Mouse (Mus musculus) left cerebral cortex, adult 9 months (tissue): Measurements from ENCODE around the gene Ankrd49.

Experiments used
- DNase-seq, 2 experiments: peaks; one replicate each; pipeline ENCODE4 v3.0.0; 2022; ENCODE audit warnings: low spot score in 2 of 2

The Ankrd49 gene

DNA sequence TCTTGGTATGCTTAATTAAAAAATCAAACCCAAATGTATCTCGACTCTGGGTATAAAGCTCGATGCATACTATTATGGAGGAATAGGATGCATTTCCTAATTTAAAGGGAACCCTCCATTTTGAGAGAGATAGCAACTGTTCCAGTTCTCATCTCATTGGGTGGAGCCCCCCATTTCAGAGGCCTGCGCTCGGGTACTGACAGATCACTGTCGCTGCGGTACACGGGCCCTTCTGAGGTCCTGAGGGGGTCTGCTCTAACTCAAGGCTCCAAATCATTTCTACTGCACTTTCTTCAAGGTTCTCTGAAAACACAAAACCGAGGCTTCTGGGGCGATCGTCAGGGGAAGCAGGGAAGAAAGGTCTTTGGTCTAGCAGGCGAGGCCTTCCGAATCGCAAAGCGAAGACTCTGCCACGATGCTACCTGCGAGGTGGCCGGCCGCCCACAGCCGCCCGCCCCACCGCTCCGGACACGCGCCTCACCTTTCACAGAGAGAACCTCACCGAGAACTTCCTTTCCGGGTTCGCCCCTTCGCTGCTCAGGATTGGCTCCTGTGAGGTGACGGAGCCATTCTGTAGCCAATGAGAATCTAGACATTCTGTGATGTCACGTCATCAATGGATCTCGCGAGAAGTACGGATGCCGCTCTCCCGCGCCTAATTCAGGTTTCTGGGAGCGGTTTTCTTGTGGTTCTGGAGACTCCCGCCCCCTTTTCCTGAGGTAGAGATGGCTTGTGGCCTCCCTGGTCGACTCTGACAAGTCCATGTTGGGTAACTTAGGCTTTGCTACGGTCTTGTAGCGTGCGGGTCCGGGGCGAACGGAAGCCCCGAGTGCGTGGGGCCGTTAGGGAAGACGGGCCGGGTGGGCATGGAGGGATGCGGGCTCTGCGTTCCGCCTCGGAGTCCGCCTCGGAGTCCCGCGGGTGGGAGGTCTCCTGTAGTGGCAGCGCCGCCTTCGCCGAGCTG is at the start of gene Ankrd49, which contains the start of gene Mre11a:
Ankrd49 (minus strand) TSS at position 818 of the 964 bp plus-strand sequence.
Mre11a (plus strand) TSS at position 616 of the 964 bp plus-strand sequence.
- DNase-seq = peak; percentile 85 to 96

DNA sequence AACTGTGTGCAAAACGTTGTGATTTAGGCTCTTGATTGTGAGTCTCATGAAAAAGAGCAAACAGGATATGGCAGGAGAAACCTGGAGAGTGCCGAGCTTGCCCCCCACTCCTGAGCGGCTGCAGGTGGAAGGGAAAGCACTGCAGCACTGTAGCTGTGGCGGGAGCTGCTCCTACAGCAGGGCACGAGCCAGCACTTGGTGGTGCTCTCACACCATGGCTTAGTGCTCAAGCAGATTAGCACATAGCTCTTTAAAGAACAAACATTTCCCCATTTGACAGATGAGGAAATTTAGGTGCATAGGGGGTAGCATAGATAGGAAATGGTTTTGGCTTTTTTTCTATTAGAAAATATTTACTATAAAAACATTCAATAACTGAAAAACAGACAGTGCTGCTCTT is 47.4 kb upstream of the Ankrd49 start:
- DNase-seq = no peak

DNA sequence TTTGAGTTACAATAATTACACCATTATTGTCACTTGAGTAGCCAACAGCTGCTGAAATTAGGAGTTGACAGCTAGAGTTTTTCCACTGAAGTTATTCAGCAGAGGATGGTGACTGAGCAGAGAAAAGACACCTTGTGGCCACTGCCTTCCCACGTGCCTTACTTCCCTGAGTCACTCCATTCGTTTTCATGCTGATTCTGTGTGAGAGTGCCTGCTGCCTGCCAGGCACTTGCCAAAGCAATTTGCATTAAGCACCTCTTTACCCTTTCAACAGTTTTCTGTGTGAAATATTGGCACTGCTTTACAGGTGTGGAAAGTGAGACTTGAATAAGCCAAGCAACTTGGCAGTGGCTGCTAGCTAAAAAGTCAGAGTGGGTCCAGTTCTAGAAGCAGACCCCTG is 43.2 kb upstream of the Ankrd49 start:
- DNase-seq = no peak

DNA sequence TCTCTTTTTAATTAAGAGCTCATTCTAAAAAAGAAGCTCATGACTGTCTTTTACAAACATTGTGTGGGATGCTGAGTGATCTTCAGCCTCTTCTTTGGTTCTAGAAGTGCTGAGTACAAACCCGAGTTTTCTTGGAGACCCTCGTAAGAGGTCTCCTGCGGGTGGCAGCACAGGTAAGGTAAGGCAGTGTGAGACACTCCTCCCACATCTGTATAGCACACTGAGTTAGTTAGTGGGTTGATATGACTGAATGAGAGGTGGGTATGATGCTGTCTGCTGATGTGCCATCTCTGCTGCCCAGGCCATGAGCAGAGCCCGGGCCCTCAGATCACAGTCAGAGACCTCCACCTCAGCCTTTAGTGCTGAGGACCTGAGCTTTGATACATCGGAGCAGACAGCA is 40.2 kb upstream of the Ankrd49 start:
- DNase-seq = no peak

DNA sequence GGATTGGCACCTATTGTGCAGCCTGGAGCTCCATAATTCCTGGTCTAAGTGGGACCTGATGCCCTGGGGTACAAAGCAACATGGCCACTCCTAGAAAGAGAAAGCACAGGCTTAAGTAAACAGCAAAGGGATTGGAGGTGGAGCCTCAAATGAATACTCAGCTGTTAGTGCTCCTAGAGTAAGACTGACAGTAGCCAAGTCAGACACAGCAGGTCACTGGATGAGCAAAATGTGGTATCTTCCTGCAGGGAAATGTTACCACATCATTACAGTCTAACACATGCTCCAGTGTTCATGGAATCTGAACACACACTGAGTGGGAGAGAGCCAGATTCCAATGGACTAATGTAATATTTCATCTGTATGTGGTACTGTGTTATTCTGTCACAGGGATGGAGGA is 36.7 kb upstream of the Ankrd49 start:
- DNase-seq = no peak

DNA sequence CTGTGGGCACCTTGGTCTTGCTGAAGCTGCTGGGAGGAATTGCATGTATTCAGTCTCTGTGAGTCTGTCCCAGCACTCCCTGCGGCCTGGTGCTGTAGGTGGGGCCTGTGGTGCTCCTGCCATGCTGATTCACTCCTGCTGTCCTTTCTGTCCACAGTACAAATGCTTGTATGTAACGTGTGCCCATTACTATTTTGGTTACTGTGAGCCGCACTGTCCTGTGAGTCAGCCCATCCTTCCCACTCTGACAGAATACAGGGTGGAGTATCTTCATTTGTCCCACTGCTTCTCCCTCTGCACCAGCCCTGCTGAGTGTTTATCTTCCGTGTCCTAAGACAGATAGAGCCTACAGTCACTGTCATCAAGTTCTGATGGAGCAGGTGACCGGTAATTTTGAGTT is 25.5 kb upstream of the Ankrd49 start:
- peak; percentile 20 to 55 for DNase-seq

DNA sequence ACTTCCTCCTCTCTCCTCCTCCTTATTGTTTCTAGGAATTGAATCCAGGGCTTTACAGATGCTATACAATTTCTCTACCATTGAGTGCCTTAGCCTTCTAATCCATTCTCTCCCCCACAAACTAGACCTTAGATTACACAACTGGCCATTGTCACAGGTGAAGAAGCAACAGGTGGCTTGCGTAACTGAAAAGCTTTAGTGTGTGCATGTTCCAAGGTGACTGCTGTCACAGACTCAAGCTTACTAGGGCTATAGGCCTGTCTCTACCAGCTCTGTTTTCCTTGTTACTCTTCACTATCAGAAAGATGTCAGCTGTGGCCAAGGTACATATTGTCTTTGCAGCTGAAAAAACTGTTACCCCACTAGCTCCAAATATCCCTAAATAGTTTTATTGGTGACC is 22.1 kb upstream of the Ankrd49 start:
- DNase-seq = no peak

DNA sequence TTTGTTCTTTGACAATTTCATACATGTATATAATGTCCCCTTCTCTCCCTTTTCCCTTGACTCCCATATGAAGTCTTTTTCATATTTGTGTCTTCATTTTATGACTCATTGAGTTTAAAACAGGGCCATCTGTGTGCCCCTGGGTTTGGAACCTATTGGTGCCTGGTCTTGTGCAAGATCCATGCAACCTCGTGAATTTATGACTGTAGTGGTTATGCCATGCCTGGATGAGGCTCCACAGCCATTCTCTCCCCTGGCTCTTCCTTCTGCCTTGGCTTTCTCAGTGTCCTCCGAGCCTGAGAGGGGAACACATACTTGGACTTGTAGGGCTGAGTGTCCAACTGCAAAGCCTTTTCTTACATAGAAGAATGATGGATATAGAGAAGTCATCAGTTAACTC is 21.1 kb upstream of the Ankrd49 start:
- no peak for DNase-seq

DNA sequence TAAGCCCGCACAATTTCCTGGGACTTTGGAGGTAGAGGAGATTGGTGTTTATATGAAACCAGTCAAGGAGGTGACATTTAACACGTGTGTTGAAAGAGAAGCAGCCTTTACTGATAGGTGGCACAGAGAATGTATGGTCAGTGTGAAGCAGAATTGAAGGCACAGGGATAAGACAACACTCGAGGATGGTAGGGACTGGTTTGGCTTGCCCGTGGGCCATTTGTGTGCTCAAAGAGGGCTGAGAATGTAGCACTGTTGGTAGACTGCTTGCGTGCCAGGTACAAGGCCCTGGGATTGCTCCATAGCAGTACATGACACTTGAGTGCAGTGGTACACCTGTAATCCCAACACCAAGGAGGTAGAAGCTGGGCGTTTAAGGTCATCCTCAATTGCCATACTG is 2.7 kb upstream of the Ankrd49 start:
- DNase-seq = no peak

DNA sequence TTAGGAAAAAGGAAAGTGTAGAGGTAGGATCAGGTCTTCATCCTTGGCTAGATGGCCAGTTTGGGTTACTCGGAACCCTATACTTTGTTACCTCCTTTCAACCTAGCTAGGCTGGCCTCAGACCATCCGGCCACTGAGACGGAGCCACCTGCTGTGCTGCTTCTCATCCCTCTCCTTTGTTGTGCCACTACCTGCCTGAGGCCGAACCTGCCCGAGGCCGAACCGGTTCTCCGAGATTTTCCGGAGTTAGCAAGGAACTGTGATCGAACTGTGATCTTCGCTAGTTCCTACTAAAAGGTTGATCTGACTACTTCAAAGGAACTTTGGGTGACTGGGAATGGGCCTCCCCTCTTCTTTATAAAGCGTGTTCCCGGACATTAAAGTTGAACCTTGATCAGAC is 6.3 kb downstream of the Ankrd49 start:
- no peak for DNase-seq

DNA sequence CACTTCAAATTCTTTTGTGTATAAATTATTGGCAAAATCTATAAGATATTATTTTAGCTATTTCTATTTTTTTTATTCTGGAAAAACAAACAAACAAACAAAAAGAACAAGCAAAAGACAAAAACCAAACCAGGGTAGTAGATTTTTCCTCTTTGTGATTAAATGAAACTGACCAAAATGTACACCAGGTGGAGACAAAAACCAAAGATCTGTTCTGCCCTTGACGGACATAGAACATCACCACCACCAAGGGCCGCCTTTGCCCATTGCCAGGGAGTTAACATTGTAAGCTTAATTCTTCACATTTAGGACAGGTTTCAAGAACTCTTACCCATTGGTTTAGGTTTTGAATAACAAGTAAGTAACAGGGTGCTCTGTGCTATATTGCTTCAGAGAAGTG is 10.8 kb downstream of the Ankrd49 start:
- DNase-seq = no peak

DNA sequence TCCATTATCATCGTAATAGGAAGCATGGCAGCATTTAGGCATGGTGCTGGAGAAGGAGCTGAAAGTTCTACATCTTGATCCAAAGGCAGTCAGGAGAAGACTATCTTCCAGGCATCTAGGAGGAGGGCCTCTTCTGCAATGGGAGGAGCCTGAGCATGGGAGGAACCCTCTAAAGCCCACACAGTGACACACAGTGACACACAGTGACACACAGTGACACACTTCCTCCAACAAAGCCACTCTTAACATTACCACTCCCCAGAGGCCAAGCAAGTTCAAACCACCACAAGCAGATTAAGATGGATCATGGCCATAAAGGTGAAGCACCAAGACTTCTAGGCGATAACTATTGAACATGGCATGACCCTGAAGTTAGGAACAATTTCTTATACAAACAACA is 12.6 kb downstream of the Ankrd49 start:
- DNase-seq = no peak

DNA sequence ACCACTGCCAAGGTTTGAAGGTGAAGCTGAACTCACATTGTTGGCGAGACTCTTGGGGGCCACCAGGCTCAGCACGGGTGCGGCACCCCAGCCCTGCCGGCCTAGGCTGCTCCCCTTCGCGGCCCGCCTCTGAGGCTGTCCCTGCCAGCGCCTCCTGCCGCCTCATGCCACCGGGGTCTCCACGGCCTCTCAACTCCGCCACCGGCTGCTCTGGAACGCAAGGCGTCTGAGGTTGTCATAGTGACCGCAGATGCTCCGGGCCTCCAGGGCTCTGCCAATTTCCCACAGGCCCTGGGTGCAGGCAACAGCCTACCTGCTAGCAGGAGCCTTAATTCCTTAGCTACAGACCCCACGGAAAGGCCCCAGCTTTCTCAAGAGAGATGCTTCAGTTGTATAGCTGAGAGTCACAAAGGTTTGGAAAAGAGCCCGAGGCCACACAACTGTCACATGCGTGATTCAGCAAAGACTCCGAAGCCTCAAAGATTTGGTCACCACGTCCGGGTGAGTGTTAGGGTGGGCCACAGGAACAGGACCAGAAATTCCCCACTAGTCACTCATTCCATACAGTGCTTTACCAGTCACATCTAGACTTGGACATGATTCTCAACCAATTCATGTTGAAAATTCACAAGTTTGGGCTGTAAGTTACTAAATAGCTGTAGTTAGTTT is 13.7 kb downstream of the Ankrd49 start, which contains the start of gene 1700012B09Rik:
1700012B09Rik (minus strand) TSS at position 228 of the 669 bp plus-strand sequence.
- DNase-seq = no peak

DNA sequence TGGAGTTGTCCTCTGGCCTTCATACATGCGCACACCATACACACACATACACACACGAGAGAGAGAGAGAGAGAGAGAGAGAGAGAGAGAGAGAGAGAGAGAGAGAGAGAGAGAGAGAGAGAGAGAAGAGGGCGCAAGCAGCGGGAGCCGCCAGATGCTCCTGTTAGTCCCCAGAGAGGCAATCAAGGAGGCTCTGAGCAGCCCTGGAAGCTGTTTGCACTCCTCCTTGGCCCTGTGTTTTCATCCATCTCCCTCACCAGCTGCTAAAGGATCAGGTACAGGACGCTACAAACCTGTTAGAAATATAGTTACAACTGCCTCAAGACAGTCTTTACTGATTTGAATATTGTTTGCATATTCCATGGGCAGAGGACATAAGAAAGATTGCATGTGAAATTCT is 14.8 kb downstream of the Ankrd49 start:
- no peak for DNase-seq

DNA sequence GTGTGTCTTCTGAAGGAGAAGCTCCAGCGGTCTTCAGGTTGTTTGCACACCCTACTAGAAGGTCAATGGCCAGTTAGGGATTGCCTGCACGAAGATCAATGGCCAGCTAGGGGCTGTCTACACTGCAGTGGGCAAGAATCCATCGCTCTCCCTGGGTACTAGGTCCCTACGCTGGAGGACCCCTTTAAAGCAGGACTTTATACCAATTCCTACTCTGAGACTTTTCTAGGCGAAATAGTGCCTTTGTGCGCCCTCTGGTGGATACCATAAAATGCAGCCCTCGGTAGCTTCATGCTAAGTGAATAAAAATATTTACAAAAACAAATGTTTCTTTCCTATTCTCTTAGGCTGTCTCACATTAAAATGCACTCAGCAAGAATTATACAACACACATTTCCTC is 19.9 kb downstream of the Ankrd49 start:
- peak in 1 of 2 experiments; percentile 47 for DNase-seq

DNA sequence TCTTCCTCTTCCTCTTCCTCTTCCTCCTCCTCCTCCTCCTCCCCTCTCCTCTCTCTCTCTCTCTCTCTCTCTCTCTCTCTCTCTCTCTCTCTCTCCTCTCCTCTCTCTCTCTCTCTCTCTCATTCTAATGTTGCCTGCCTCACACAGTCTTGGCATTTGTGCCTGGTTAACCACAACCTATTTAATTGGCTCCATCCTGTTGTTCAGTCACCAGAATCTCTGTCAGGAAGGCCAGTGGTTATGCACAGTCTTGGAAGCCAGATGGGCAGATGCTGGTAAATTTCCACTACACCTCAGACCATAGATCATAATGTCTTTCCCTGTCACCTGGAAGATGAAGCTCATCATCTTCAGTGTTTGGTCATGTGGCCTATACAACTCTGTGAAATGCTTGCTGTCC is 25.4 kb downstream of the Ankrd49 start:
- DNase-seq = no peak

DNA sequence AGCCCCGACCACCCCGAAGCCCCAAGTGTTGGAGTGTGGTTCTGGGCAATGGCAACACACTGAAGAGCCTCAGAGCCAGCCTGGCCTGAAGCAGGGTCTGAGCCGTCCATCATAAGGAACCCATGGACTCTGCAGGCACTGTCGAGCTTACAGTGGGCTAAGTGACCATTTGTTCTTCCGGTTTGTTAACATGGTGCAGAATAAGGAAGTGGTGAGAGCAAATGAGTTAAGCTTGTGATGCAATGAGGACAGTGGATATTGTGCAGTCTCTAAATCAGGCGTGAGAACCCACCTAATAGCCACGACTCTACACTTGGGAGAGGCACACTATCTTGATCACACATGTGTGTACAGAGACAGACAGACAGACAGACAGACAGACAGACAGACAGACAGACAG is 26.1 kb downstream of the Ankrd49 start:
- no peak for DNase-seq

DNA sequence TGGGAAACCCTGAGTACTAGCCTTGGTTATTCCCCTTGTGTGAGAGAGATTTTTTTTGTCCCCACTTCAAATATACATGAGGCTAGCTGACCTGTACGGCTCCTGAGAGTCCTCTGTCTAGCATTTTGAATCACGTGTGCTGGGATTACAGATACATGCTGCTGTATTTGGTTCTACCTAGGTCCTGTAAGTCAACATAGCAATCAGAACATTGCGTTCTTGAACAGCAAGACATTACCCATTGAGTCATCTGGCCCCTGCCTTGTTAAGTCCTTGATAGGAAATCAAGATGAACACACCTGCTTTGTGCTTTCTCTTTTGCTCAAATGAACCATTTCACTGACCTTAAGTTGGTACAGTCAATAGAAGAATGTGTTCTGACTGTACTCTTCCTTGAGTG is 30.2 kb downstream of the Ankrd49 start:
- no peak for DNase-seq

DNA sequence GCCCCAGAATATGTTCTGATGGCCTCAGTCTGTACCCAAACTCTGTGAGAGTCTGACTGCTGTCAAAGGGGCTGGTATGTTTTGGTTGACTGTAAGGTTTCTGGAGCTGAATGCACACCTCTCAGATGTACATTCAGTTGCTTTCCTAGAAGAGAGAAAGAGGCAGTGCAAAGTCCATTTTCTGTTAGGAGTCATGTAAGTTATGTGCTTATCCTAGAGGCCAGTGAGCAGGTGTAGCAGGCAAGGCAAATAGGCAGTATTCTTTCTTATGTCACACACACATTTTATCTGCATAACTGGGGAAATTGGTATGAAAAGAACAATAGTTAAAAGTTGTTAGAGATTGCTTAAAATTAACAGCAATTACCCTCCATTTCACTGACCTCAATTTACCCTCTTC is 30.7 kb downstream of the Ankrd49 start:
- no peak for DNase-seq

DNA sequence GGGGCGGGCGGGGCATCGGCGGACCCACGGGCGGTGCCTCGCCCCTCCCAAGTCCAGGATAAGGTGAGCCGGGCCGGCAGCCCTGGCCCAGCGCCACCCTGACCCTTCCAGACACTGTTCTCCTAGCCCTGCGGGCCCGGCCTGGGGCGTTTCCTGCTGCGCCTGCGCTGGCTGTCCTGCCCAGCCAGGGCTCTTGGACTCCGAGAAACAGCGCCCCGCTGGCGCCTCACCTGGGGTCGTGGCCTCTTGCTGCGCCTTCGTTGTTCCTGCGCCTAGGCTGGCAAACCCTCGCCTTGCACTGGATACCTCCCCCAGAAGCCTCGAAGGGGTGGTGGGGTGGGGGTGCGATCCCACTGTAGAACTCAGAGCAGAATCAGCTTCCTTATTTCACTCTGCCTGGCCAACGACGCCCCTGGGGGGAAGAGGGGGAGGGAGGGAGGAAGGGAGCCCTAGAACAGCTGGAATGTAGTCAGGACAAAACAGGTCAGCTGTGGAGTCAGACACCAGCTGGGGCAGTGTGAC is 32.6 kb downstream of the Ankrd49 start, which contains the start of gene Fut4:
Fut4 (minus strand) TSS at position 393 of the 522 bp plus-strand sequence.
- DNase-seq = no peak

DNA sequence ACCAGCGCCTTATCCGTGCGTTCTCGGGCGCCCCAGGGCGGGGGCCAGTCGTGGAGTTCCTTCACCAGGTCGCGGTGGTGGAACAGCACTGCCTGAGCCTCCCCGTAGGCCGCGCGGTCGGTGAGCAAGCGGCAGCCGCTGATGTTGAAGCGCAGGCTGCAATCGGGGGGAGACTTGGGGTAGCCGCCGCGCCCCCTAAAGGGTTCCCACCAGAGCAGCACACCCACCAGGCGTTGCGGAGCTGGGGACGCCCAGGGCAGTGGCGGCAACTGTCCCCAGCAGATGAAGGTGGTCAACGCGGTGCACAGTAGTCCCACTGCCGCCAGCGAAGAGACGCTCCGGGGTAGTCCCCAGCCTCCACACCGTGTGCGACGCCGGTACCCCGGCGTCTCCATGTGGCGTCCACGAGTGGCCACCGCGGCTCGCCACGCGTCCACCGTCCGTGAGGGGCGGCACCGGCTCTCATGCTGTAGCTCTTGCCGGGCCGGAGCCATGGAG is 33.1 kb downstream of the Ankrd49 start:
- DNase-seq = no peak

DNA sequence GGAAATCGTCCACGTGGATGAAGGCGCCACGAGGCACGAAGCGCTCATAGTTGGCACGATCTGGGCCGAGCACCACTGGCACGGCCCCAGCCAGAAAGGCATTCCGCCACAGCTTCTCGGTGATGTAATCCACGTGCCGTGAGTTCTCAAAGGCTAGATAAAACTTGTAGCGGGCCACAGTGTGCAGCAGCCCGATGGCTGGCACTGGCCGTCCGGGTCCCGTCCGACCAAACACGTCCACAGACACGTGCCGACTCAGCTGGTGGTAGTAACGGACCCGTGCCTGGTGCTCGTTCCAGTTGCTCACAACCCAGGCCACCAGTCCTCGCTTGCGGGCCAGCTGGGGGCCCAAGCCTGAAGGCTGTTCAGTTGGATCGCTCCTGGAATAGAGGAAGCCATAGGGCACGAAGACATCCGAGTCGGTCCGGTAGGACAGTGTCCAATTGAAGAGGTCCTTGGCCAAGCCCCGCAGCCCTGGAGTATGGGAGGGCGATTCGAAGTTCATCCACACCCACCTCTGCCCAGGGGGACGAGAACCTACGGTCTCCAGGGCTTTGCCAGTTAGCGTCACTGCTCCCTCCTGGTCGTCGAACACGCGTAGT is 33.7 kb downstream of the Ankrd49 start:
- DNase-seq = no peak
